Mouse (Mus musculus): ENCODE results near the gene Gm6614. TPM values are rescaled to one million over a fixed set of nuclear protein-coding genes. Genes with fewer than 3 reads are reported as not detected.

The Gm6614 gene
- polyA plus RNA-seq, 1 experiment from 2014 or later: not detected

- Histone ChIP-seq H3K4me3 (no peak overlapping the region), H3K9me3 (no peaks in the 10 kb centered on the region), H3K27ac (replicated peaks) (no peak overlapping the region), H3K4me1 (replicated peaks) (no peaks in the 10 kb centered on the region), H3K4me2 (no peak overlapping the region), H3K9ac (no peak overlapping the region), H3K36me3 (no peaks in the 10 kb centered on the region), H3K27me3 (no peaks in the 10 kb centered on the region)
- ATAC-seq (ENCODE audit: low read depth): no peak
- 83% methylated on average over 5 of the region's 5 CpGs for WGBS
Measured at GRCm38 (mm10) chr6:141960482-141960881, 50.7 kb downstream of the Gm6614 start.

- no peak within 1 kb of the TSS for H3K4me2 ChIP-seq
- no peaks in the 10 kb centered on the region for H3K4me1 ChIP-seq (replicated peaks)
- no peak within 1 kb of the TSS for H3K4me3 ChIP-seq
- no peaks in the 10 kb centered on the region for H3K9me3 ChIP-seq
- no peak within 1 kb of the TSS for H3K9ac ChIP-seq
- no peaks in the 10 kb centered on the region for H3K27me3 ChIP-seq
- no peak within 1 kb of the TSS for H3K27ac ChIP-seq (replicated peaks)
- no peaks in the 10 kb centered on the region for H3K36me3 ChIP-seq
- ATAC-seq (ENCODE audit: low read depth): no peak
Measured at GRCm38 (mm10) chr6:141946862-141947261, 64.4 kb downstream of the Gm6614 start, which contains the start of gene Slco1a1. Gene Slco1a1 (minus strand): TSS chr6:141946962.

DNA sequence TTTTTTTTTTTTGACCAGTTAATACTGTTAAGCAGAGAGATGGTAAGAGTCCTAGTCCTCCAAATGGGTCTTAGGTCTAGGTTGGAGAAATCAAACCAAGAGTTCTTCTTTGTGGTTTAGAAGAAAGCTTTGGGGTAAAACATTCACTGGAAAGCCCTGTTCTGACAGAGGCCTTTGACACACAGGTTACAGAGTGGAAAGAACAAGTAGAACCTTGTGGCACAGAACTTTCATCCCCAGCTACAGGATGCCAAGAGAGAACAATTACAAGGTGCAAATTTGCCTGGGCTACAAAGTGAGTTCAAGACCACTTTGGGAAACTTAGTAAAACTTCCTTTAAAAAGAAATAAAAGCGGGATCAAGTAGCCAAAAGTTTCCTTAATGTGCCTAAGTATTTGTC is 70.8 kb downstream of the Gm6614 start:
- H3K27me3 ChIP-seq: no peaks in the 10 kb centered on the region
- H3K4me1 ChIP-seq (replicated peaks): no peaks in the 10 kb centered on the region
- no peak overlapping the region for H3K4me2 ChIP-seq
- no peak overlapping the region for H3K4me3 ChIP-seq
- no peak overlapping the region for H3K9ac ChIP-seq
- 92% methylated on average over 1 of the region's 1 CpGs for WGBS
- H3K27ac ChIP-seq (replicated peaks): no peak overlapping the region
- no peaks in the 10 kb centered on the region for H3K9me3 ChIP-seq
- ATAC-seq (ENCODE audit: low read depth): no peak
- H3K36me3 ChIP-seq: no peaks in the 10 kb centered on the region

Other genes with a start within 250 kb of the Gm6614 start
- gene Gm5724, start 237.6 kb downstream of the Gm6614 start, polyA plus RNA-seq (2015; fragmentation: Nextera tagmentation; extraction: Ambion mirVana): not detected in 2 replicates
- 0.10 and 0.61 TPM in 2 replicates for gene Slco1a4, start 155.2 kb downstream of the Gm6614 start, polyA plus RNA-seq (2015; fragmentation: Nextera tagmentation; extraction: Ambion mirVana)
- not detected in 2 replicates for gene Slco1a1, start 64.5 kb downstream of the Gm6614 start, polyA plus RNA-seq (2015; fragmentation: Nextera tagmentation; extraction: Ambion mirVana)
- 0.10 TPM in 1 of 2 replicates, not detected in the other for gene Slco1a6, start 197.1 kb upstream of the Gm6614 start, polyA plus RNA-seq (2015; fragmentation: Nextera tagmentation; extraction: Ambion mirVana)